Mouse (Mus musculus): ENCODE measurements at regions not wholly inside any gene's neighbourhood (a gene's known extent, or its start where the extent isn't known, plus 50 kb on each side); places are given as distances from the start of the nearest gene placed in this dataset.
"Not testable (repeated sequence)": the region's sequence is repeated elsewhere in the genome, so short reads cannot be mapped to it uniquely, and the experiment has no call there.

- peak in 1 of 2 experiments; percentile 6 for DNase-seq
These were observed 72.2 kb downstream of the Trim42 start for GRCm38 (mm10) chr9:97297538-97297937.

GRCm38 (mm10) chr9:97295770-97296169 is 74.0 kb downstream of the Trim42 start:
- DNase-seq = peak; percentile 6 to 44

DNA sequence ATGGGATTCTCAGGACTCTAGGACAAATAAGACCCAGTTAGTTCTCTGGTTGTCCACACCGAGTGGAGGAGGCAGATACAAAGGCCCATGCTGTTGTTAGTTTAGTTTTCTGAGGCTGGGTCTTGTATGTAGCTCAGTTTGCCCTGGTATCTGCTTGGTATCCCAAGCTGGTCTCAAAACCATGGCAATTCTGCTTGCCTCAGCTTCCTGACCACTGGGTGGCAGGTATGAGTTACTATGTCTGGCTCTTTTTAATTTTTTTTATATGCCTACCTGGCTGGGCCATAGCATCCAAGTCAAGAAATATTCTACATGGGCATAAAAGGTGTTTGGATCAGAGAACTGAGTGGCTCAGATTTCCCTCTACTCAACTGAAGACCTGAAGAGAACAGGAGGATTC is 77.9 kb downstream of the Trim42 start:
- no peak for DNase-seq

DNA sequence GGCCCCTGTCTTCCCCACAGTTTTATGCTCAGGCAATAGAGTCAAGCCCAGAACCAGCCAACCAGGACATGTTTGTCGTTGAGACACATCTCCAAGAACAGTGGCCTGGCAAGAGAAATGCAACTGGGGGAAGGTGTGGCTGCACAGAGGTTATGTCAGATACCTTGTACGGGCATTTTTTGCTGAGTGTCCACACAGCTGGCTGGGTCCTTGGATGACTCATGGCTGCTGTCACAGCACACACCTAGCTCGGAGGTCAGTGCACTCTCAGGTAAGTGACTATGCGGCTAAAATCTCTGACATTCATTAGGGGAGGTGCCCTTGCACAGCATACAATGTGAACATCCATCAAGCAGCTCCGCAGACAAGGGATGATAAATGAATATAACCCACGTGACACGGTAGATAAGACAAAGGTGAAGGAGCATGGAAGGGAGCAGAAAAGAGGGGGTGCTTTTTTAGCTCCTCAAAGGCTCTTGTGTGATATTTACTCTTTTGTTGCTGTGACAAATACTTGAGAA is 85.4 kb downstream of the Trim42 start:
- DNase-seq = no peak

DNA sequence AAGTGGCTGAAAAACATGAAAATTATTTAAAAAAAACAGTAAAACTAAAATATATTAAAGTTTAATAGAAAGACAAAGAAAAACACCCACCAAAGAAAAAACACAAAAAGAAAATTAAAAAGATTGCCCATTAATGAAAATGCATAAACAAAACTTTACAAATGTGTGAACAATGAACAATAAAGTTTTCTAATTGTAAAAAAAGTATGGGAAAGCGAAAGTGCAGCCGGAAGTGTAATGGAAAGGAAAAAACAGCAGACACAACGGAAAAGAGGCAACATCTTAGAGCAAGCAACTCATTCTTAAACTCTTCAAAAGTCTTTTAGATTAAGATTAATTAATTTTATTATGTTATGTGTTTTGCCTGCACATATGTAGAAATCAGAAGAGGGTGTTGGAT is 87.7 kb downstream of the Trim42 start:
- no peak for DNase-seq

- DNase-seq = not testable (repeated sequence)
These were observed 94.3 kb downstream of the Trim42 start for GRCm38 (mm10) chr9:97275449-97275848.

- DNase-seq = no peak
These were observed 95.9 kb downstream of the Trim42 start for GRCm38 (mm10) chr9:97273891-97274290.

GRCm38 (mm10) chr9:97272061-97272460 is 97.7 kb downstream of the Trim42 start:
- no peak for DNase-seq

DNA sequence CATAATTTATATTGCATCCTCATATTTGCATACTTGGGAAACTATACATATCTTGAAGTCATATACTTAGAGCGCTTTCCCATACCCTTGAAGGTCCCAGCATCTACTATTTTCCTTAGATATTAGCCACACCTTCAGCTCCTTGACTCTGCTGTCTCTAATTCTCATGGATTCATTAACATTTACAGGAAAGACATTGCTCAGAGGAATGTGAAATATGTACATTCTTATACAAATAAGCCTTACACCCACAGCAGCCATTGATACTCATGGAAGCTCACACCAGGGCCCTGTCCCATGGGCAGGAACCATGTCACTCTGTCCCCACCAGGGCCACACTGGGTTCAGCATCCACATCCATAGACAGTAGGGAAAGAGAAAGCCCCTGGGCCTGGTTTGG is 122.1 kb downstream of the Trim42 start:
- no peak for DNase-seq

DNA sequence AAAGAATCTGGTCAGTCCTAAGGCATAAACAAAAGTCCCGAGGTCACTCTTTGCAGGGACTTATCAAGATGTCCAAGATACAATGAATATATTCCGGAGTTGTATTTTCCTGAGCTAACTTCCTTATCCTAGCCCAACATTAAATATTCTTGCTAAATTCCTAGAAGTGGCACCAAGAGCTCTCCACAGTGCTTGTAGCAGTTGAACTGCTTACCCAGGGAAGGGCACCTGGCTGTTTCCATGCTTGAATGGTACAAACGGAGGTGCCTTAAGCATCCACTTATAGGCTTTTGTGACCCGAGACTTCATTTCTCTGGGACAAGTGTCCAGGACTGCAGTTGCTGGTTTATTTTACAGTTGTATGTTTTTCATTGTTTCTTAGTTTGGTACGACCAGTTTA is 115.1 kb upstream of the Slc25a36 start:
- no peak for DNase-seq

- DNase-seq = no peak
These were observed 113.6 kb upstream of the Slc25a36 start for GRCm38 (mm10) chr9:97224549-97224948.

- no peak for DNase-seq
These were observed 103.8 kb upstream of the Slc25a36 start for GRCm38 (mm10) chr9:97214806-97215205.

- peak; percentile 59 to 73 for DNase-seq
These were observed 79.4 kb upstream of the Slc25a36 start for GRCm38 (mm10) chr9:97190321-97190860.

DNA sequence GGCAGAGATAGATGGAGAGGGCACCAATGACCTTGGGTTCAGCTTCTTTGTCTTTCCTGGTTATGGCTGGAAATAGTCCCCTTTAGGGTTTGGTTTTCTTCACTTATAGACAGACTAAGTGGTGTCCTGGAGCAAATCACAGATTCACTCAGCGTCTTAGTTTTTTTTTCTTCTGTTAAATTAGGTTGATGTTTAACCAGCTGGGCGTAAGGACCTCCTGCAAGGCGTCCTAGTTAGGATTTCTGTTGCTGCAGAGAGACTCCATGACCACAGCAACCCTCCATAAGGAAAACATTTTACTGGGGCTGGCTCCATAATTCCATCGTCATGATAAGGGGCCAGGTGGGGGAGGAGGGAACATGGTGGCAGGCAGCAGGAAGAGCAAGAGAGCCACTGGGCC is 78.7 kb upstream of the Slc25a36 start:
- peak; percentile 26 to 39 for DNase-seq

- peak; percentile 26 to 40 for DNase-seq
These were observed 77.8 kb upstream of the Slc25a36 start for GRCm38 (mm10) chr9:97188616-97189330.

DNA sequence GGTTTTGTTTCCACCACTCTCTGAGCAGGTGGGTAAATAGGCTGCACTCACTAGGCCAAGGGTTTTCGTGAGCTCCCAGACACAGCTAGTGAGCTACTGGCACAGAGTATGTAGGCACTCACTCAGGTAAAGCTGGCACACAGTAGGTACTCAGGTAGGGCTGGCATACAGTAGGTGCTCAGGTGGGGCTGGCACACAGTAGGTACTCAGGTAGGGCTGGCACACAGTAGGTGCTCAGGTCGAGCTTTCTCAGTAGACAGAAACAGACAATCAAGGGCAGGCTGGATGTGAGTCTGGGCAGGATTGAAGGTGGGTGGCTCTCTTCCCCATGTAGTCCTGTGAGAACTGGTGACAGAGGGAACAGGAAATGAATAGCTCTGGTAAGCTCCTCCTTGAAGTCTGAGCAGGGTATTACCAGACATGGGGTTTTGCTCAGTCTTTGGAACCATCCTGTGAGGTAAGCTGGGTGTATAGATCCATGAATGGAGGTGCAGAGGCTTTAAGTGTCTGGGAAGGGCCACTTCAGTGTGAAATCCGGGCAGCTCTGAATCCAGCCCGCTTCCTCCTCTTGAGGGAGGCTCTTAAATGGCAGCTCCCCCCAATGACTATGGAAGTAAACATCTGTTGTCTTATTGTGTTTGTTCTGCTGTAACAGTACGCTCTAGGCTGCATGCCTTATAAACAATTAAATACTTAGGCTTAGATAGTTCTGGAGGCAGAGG is 62.4 kb upstream of the Slc25a36 start:
- no peak for DNase-seq

- DNase-seq = peak in 1 of 2 experiments; percentile 48
These were observed 61.1 kb upstream of the Slc25a36 start for GRCm38 (mm10) chr9:97172075-97172474.

DNA sequence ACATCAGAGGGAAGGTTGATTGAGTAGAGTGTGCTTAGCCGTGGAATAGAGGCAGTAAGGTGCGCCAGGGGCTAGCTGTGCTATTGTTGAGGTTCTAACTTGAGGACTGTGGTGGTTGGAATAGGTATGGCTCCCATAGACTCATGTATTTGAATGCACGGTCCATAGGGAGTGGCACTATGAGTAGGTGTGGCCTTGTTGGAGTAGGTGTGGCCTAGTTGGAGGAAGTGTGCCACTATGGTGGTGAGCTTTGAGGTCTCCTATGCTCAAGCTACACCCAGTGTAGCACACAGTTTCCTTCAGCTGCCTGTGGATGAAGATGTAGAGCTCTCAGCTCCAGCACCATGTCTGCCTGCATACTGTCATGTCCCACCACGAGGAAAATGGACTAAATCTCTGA is 60.5 kb upstream of the Slc25a36 start:
- no peak for DNase-seq

- no peak for DNase-seq
These were observed 59.9 kb upstream of the Slc25a36 start for GRCm38 (mm10) chr9:97170836-97171235.

DNA sequence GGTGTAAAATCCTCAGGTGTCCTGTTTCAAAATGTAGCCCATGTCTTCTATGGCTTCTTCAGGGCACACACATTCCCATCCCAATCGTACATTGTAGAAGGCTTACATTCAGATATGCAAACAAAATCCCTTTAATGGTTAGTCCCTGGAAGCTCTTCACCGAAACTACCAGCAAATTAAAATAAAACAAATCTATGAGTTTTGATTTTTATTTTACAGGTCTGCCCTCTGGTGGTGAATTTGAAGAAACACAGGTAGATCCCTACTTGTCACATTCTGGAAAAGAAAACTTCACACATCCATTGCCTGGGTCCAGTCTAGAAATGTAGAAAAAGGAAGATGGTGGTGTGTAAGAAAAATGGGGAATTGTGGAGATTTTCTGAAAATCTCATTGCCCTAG is 51.5 kb upstream of the Slc25a36 start:
- DNase-seq = no peak

All from kidney, adult 8-10 months (tissue).